Mouse (Mus musculus) spleen, adult 12 weeks (tissue): ENCODE results near the gene Xrcc5.

Experiments
- DNase-seq: peaks from one replicate; pipeline ENCODE4 v3.0.0; 2022; ENCODE audit warnings: low spot score

Gene Xrcc5

DNA sequence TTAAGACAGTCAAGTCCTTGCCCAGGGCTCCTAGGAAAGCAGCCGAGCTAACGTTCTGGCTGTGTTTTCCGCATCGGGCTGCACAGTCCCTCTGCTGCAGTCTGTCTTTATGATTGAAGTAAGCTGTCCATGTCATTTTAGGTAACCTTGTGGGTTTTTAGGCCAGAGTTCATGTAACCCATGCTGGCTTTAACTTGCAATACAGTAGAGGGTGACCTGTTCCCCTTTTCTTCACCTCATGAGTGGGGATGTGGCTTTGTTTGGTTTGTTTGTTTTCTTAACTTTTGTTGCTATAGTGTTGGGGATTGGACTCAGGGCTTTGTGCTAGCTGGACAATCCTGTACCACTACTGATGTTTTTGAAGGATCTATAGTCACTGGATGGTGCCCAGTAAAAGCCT, 83.2 kb downstream of the Xrcc5 start:
- no peak for DNase-seq

DNA sequence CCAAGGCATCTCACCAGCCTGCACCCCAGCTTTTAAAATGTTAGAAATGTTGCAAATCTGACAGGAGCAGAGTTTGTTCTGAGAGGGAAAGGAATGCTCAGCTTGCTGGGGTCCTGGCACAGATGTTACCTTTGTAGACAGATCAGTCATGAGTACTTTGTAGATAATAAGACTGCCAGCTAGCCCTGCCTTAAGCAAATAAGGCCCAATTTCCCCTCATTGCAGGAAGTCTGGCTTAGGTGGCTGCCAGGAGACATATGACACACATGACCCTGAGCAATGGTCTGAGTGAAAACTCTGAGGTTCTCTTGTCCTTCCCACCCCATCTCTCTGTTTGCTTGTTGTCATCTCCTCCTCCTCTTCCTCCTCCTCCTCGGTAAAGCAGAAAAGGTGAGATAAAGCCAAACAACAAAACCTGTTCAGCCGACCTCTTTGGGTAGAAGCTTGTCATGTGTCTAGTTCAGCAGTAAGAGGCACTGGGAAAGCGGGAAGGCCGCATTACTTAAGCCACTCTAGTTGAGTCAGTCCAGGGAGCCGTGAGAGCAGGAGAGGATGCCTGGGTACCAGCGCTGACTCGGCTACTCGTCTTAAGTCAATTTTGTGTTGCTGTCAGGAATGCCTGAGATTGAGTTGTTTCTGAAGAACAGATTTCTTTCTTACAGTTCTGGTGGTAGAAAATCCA, 92.6 kb downstream of the Xrcc5 start:
- no peak for DNase-seq

DNA sequence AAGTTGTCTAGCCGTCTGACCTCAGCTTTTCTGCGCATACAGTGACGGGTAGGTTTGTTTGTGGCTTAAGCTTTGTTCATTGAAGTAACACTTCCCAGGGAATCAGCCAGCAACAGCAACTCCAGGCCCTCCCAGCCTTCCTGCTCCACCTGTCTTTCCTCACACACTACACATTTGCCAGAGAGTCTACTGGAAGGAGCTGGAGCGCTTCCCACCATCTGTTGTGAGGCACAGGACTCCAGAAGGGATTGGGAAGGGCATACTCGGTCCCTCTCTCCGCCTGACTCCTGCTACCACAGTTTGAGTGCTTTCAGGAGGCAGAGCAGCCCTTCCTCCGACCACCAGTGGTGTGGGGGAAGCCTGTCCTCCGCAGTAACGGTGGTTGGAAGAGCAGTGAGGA, 93.4 kb downstream of the Xrcc5 start:
- no peak for DNase-seq

DNA sequence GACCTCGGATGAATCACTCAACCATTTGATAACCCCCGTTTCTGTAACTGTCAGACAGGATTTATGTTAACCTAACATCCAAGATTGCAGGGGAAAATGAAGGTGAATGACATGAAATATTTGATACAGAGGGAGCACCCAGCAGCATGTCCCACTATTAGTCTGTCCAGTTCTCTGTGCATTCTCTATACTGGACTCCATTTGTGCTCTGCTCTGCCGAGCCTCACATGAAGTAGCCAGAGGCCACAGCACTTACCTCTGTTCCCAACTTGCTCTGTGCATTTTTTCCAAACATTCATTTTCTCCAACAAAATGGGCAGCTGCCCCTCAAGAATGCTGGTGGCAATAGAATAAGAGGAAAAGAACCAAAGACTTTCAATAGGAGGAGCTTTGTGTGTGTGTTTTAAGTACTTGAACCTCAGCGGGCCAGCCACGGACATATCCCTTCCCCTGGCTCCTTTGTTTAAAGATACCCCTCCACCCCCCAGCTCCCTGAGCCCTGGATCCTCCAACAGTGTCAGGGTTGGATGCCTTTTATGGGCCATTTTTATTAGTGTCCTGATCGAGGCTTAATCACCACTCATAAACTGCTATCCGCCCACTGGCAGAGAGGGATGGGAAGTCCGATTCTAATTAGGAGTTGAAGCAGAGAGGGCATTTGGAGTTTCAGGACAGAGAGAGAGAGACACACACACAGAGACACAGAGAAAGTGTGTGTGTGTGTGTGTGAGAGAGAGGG, 94.3 kb downstream of the Xrcc5 start:
- no peak for DNase-seq

DNA sequence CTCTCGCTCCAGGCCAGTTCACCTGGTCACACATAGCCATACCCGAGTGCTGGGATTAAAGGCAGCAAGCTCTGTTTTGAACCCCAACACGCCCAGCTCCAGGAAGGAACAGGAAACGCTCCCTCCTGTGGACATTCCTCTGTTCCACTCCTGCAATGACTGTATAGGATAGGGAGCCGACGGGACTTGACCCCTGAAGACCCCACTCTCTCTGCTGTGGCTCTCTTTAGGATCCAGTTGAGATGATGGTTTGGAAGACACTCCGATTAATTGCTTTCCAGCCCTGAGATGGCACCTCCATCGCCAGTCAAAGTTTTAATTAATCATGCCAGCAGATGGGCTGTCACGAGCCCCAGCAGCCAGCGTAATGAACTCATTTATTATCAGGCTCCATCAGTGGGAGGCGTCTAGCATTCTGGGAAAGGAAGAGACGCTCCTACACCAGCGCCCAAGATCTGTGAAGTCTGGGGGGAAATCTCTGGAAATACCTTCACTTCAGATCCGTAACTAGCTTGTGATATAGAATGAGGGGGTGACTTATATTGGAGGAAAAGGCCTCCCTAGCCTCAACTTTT, 99.4 kb downstream of the Xrcc5 start:
- DNase-seq, result no peak

DNA sequence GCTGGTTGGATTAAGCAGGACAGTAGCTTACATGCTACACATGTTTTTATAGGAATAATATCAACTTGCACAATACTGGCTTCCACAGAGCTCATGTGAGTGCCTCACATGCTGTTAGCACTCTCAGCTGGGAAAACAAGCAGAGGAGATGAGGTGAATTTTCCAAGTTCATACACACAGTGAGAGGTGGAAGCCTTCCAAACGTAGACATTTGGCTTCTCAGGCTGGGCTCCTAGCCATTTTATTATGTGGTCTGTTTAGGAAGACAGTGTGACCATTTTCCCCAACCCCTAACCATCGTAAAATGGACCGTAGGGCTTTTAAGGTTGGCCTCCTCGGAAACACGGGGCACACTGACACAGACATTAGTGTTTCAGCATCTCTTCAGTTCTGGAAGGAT, 102.7 kb downstream of the Xrcc5 start:
- no peak for DNase-seq

DNA sequence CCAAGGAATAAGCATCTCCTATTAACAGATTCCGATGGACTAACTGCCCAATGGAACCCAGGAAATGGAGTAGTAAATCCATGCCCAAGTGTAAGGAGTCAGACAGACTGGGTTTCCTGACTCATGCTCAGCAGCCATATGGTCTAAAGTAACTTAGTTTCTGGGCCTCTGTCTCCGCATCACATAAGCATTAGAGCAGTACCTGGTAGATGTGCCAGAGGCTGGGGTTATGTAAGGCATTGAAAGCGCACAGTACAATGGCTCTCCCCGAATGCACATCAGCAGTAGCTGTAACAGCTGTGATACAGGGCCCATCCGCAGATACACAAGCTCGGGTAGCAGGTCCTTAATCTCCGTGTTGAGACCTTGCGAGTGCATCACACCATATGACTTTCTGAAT, 103.9 kb downstream of the Xrcc5 start:
- no peak for DNase-seq

DNA sequence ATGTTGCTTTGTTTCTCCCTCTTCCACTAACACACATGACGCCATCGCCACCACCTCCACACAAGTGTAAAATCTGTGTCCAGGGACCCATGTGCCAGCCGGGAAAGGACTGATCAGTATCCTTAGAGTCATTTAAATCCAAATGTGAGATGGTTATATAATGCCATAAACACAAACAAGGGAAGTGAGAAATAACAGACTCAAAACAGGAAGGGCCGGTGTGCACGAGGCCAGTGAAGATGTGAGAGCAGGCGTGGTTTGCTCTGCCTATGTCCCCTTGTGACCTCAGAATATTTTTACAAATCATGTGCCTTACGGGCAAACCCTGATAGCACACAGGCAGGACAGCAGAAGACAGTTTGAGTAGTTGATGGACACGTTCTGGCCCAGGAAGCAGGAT, 106.0 kb downstream of the Xrcc5 start:
- DNase-seq, result no peak

DNA sequence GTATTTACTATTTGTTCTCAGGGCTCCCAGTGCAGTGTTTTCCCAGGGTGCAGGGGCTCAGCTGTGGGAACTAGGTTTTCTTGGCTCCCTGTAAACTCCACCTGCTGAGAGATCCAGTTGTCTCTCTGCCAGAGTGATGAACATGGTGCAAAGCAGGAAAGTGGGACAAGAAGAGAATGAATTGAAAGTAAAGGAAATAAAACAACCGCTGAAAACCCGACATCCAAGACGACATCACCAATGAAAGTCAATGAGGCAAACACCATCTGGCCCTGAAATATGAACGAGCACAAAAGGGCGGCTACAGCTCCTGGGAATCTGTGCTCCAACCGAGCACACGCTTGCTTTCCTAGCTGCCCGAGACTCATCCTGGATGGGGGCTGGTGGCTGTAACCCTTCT, 106.9 kb downstream of the Xrcc5 start:
- DNase-seq, result no peak

DNA sequence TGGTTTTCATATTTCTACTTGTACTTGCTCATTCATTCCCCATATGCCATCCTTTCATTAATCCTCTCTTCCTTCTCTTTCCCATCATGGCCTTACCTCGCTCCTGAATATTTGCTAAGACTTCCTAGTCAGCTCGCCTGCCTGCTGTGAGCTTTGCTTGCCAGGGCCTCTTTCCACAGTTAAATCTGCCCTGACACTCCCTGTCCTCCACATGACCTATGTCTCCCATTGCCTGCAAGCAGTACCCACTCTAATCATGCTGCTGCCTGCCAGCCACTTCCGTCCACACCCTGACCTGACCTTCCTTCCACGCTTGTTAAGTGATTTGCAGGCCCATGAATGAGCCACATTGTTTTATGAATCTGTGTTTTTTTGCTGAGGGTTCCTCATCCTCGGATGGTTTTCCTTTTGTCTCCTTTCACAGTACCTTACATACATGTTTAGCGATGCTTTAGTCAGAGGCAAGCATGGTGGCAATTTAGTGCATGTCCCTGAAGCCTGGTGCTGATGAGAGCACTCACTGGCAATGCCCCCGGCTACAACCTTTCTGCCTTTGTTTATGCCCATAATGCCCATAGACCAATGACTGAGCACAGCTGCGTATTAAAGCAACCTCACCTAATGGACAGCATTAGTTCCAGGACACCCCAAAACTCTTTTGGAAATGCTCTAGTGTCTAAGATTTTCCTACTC, 107.5 kb downstream of the Xrcc5 start:
- DNase-seq, result no peak

DNA sequence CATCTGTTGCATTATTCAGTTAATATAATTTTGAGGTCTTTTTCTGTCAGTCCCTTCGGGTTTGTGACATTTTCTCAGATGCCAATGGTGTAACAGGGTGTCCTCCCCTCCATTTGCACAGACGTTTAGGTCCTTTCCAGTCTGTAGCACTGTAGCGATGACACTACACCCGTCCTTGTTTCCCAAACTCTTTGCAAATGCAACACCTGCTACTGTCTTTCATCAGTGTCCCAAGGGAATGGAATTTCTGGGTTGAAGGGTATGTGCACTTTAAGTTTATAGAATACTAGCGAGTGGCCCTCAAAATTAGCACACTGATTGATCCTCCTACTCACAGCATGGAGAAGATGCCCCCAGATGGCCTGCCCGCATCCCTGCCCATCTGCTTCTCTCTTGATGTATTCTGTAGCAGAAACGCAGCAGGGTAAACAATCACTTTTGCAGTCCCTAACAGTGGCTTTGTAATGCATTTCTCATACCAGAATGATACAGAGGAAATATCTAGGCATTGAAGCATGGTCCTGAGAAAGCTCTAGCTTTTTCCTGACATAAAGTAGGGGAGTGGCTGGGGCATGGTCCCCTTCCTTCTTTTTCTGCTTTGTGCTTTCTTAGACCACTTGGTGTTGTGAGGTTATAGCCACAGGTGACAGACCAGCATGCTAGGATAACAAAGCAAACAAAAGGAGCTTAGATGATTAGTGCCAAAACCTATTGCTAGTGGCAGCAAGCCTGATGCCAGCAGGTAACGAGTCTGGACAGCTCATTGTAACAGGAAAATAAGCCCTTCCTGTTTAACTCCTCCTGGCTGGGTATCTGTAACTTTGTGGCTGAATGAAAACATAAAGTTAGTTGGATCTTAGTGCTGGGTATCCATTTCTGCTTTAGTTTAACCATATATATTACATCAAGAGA, 111.8 kb downstream of the Xrcc5 start:
- no peak for DNase-seq

DNA sequence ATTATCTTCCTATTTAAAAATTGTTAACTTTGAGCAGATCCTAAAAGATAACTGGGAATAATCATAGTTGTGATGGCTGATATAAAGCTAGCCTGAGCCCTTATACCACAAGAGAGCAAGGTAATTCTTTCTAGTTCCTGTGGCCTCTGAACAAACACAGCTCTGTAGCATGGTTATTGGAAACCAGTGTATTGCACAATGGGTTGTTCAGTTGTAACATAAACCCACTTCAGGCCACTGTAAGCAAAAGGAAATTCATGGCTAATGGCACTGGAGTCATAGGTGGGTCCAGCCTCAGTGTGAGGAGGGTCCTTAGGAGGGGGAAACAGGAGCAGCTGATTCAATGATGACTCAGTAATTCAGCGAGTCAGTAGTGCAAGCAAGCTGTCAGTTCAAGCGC, 113.0 kb downstream of the Xrcc5 start:
- no peak for DNase-seq

DNA sequence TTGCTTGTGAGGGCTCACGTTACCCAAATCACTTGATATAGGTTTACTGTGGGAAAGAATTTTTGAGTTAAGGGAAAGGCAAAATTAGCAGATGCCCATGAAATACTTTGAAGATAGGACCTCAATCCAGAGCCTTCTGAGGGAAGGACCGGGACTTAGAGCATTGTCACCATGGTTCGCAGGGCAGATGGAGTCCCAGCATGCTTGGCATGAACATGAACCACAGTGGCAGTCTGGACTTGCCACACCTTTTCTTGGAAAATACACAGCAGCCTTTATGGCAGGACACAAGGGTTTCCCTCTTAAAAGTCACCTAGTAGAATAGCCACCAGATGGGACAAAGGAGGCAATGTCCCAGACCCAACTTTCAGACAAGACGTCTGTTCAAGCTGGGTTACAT, 114.9 kb downstream of the Xrcc5 start:
- DNase-seq, result no peak

DNA sequence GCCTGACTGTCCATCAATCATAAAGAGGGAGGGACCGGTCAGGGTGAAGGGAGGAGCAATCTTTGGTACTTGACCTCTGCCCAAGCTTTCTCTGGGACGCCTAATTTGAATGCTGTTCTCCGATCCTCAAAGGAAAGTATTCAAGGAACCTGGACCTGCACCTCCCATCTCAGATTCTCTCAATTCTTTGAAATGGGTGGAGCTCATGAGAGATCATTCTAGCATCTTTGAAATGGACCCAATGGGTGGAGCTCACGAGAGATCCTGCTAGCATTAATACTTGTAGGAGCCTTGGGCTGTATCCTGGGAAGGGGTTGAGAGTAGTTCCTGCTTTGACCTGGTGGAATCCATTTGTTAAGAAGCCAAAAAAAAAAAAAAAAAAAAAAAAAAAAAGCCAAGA, 119.2 kb downstream of the Xrcc5 start:
- no peak for DNase-seq

DNA sequence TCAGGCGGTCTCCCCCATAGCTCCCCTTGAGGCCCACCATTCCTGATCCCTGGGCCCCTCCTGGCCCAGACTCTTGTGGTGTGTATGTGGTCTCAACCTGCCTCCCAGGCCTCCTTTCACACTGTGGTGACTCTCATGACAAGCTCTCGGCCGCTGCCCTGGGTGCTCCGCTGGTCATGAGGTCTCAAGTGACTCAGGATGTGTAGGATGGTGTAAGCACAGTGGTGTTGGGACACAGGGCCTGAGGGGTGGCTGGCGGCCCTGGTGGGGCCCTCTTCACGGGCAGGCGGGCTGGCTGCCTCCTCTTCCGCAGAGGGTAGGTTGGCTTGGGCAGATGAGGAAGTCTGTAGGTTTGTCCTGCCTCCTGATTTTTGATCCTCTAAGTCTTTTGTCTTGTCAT, 121.3 kb downstream of the Xrcc5 start:
- DNase-seq, result no peak

DNA sequence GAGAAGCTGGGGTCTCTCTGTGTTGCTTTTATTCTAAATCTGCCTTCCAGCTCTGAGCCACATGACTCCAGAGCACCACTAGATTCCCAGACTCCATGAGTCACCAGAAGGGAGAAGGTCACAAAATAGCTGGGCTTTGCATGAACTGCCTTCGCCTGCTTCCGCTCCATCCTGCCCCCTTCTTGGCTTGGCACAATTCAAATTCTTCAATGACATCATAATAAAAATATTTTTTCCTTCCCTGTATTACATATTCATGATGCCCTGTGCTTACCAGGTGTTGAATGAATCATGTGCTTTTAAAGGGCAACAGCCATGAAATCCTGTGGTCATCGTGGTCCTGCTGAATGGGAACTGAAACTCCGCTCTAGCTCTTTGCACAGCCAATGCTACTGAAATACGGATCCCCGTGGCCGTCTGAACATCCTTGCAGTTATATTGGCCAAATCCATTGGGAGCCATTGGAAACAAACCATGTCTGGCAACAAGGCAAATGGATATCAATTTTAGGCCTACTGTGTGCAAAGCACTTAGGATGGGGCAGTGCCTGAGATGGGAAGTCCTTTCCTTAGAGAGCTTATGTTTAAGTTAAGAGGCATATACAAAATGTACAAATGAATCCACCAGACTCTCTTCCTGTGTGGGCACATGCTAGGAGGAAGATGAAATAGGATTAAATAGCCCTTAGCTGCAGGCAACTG, 122.0 kb downstream of the Xrcc5 start:
- no peak for DNase-seq

DNA sequence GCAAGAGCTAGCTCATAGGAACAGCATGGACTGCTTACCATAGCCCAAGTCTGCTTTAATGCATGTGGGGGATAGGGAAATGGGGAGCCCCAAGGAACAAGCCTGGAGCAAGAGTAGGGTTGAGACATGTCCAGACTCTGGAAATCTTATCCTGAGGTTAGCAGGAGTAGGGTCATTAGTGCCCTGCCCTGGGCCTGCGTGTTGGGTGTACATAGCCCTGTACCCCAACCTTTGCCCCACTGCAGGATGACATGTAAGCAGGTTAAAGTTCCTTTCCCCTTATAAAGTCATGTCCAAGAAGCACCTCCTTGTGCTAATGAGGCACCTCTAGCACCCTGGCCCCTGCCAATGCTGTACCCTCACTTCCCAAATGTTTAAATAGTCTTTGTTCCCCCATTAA, 125.4 kb downstream of the Xrcc5 start:
- no peak for DNase-seq

DNA sequence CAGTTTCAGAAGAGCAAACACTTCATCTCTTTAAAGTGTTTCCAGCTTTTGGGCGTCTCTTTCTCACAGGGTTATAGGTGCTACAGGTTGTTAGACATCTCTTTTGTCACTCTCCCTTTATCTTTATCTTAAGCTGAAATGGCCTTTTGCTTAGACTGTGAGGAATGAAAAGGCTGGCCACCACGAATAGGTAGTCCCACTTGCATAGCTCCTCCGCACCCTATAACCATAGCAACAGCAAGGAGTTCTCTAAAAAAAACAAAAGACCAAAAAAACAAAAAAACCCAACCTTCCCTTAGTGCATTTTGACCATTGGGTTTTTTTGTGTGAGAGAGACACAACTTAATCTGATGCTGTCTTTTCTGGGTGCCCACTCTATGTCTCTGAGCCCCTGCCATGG, 127.3 kb downstream of the Xrcc5 start:
- DNase-seq, result no peak

DNA sequence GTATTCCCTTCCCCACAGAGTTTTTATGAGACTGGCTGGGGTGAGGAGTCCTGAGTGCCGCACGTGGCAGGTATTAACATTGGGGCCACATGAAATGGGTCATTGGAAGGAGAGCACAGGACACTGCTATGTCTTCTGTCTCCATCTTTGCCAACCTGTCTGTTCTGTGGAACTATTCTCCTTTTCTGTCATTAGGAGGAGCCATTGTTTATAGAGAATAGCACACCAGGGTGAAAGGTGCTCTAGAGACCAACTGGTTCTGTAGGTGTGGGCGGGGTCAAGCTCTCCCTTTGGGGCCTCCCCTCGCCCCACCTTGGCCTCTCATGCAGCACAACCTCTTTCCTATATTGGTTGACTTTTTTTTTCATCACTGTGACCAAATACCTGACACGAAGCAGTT, 129.7 kb downstream of the Xrcc5 start:
- DNase-seq, result no peak

DNA sequence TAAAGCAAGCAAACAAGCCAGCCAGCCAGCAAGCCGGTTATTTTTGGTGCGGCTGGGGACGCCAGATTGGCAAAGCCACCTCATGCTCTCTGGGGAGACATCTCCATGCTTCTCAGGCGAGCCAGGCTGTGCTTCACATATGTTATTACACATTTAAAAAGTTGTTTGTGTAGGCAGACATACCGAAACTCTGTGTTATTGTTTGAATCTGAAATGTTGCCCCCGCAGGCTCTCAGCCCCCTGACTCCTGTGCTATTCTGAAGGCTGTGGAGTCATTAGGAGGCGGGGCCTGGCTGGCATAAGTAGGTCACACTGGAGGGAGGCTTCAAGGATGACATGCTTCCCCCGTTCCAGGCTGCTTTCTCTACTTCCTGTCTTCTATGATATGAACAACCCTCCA, 131.9 kb downstream of the Xrcc5 start:
- no peak for DNase-seq

DNA sequence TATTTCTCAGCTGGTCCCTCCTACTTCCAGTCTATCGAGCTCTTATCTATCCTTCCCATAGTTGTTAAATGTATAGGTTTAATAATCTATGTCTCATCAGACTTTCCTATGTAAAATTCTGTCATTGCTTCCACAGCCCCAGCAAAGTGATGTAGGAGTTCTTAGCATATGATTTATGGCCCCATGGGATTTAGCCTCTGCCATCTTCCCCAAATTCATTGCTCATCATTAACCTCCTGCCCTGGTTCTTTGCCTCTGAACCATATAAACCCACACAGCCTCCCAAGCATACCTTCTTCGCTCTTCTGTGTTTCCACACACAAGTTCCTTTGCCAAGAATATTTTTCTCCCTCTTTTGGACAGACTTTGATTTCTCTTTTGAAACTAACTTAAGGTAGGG, 135.5 kb downstream of the Xrcc5 start:
- no peak for DNase-seq
